Mouse (Mus musculus) ZHBTc4 (cell line): ENCODE data around the gene Gm49358.

Experiments
- DNase-seq: peaks from one replicate; pipeline ENCODE4 v3.0.0-alpha.2; 2011; ENCODE audit warnings: low read depth, low spot score

The Gm49358 gene

GRCm38 (mm10) chr10:86810612-86811011 is 46.8 kb downstream of the Gm49358 start:
- DNase-seq = no peak

GRCm38 (mm10) chr10:86814292-86815131 is 50.7 kb downstream of the Gm49358 start:
- DNase-seq = peak; percentile 78

- DNase-seq = no peak
These were observed 51.4 kb downstream of the Gm49358 start for GRCm38 (mm10) chr10:86815133-86815532.

- DNase-seq = peak; percentile 50
These were observed 55.9 kb downstream of the Gm49358 start for GRCm38 (mm10) chr10:86819649-86820165.

GRCm38 (mm10) chr10:86821014-86821413 is 57.2 kb downstream of the Gm49358 start:
- no peak for DNase-seq

GRCm38 (mm10) chr10:86824093-86824492 is 60.3 kb downstream of the Gm49358 start:
- peak; percentile 59 for DNase-seq

GRCm38 (mm10) chr10:86824871-86825270 is 61.1 kb downstream of the Gm49358 start:
- no peak for DNase-seq

- no peak for DNase-seq
These were observed 62.2 kb downstream of the Gm49358 start for GRCm38 (mm10) chr10:86825871-86826522.

- DNase-seq = no peak
These were observed 63.2 kb downstream of the Gm49358 start for GRCm38 (mm10) chr10:86826929-86827328.

- DNase-seq = no peak
These were observed 64.7 kb downstream of the Gm49358 start for GRCm38 (mm10) chr10:86828221-86829135.

GRCm38 (mm10) chr10:86829515-86829914 is 65.7 kb downstream of the Gm49358 start:
- DNase-seq = peak; percentile 59

- DNase-seq = no peak
These were observed 73.0 kb downstream of the Gm49358 start for GRCm38 (mm10) chr10:86836784-86837183.

- DNase-seq = no peak
These were observed 75.1 kb downstream of the Gm49358 start for GRCm38 (mm10) chr10:86838827-86839226.

- no peak for DNase-seq
These were observed 78.9 kb downstream of the Gm49358 start for GRCm38 (mm10) chr10:86842659-86843058.

- no peak for DNase-seq
These were observed 83.2 kb downstream of the Gm49358 start for GRCm38 (mm10) chr10:86846926-86847467.

- DNase-seq = no peak
These were observed 85.3 kb downstream of the Gm49358 start for GRCm38 (mm10) chr10:86849087-86849486.

GRCm38 (mm10) chr10:86849508-86849907 is 85.7 kb downstream of the Gm49358 start:
- no peak for DNase-seq

GRCm38 (mm10) chr10:86852160-86852559 is 88.4 kb downstream of the Gm49358 start:
- DNase-seq = no peak

- DNase-seq = no peak
These were observed 89.7 kb downstream of the Gm49358 start for GRCm38 (mm10) chr10:86853433-86853832.

- DNase-seq = peak; percentile 73
These were observed 96.6 kb downstream of the Gm49358 start for GRCm38 (mm10) chr10:86860396-86860795.

GRCm38 (mm10) chr10:86862496-86862895 is 98.7 kb downstream of the Gm49358 start:
- DNase-seq = no peak
